Mouse (Mus musculus): Measurements from ENCODE around the gene Aldh3b2. TPM values are rescaled to one million over a fixed set of nuclear protein-coding genes. Genes with fewer than 3 reads are reported as not detected.

The Aldh3b2 gene
- polyA plus RNA-seq, 1 experiment from 2014 or later = 25.3 TPM

DNA sequence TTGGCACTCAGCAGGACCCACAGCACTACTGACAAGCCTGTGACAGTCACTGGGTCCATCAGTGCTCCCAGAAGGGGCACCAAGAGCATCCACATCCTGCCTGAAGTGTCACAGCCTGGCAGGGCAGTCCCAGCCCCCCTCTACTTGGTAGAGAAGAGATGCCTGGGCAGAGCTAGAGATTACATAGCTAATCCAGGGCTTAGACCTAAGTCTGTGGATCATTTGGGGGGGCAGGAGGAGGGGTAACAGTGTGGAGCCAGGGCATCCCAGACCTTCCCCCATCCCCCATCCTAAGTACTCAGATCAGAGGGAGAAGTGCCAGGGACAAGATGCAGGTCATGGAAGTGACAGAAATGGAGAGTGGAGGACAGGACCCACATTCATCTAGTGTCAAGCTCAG, 42.7 kb downstream of the Aldh3b2 start:
- H3K4me1 ChIP-seq = peaks cover 23% of the 10 kb centered on the region

DNA sequence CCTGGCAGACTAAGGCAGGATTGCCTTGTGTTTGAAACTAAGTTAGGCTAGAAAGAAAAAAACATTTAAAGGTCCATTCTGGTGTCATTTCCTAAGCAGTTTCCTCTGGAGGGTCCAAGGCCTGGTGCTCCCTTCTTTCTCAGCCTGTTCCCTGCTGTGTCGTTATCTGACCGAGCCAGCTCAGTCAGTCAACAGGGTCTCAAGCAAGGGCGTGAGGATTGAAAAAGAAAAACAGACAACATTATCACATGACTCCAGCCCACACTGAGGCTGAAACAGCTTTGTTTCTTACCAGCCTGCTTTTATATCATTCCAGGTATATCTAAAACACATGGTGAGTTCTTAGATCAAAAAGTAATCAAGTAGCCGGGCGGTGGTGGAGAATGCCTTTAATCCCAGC, 43.5 kb downstream of the Aldh3b2 start:
- Histone ChIP-seq H3K36me3 (no peaks in the 10 kb centered on the region; the same call in 1 of the 2 replicates), H3K27me3 (no peaks in the 10 kb centered on the region), H3K9ac (no peak overlapping the region), H3K9me3 (replicated peaks) (no peaks in the 10 kb centered on the region), H3K4me1 (peaks cover 23% of the 10 kb centered on the region), H3K27ac (replicated peaks) (no peak overlapping the region), H3K4me3 (replicated peaks) (no peak overlapping the region), H3K4me2 (replicated peaks) (no peak overlapping the region)
- WGBS = 43% methylated on average over 5 of the region's 5 CpGs
- ATAC-seq (ENCODE audit: insufficient number of reproducible peaks, low FRiP score, low TSS enrichment, low read depth) = no peak

More for the DNA sequence above, 42.7 kb downstream of the Aldh3b2 start:
- peaks cover 7% of the 10 kb centered on the region; the same call in 1 of the 2 replicates for H3K36me3 ChIP-seq
- no peak overlapping the region for H3K9ac ChIP-seq
- H3K9me3 ChIP-seq (replicated peaks) = no peaks in the 10 kb centered on the region
- H3K4me3 ChIP-seq (replicated peaks) = no peak overlapping the region
- no peak for ATAC-seq (ENCODE audit: insufficient number of reproducible peaks, low FRiP score, low TSS enrichment, low read depth)
- no peak overlapping the region for H3K4me2 ChIP-seq (replicated peaks)
- H3K27ac ChIP-seq (replicated peaks) = no peak overlapping the region
- no peaks in the 10 kb centered on the region for H3K27me3 ChIP-seq

DNA sequence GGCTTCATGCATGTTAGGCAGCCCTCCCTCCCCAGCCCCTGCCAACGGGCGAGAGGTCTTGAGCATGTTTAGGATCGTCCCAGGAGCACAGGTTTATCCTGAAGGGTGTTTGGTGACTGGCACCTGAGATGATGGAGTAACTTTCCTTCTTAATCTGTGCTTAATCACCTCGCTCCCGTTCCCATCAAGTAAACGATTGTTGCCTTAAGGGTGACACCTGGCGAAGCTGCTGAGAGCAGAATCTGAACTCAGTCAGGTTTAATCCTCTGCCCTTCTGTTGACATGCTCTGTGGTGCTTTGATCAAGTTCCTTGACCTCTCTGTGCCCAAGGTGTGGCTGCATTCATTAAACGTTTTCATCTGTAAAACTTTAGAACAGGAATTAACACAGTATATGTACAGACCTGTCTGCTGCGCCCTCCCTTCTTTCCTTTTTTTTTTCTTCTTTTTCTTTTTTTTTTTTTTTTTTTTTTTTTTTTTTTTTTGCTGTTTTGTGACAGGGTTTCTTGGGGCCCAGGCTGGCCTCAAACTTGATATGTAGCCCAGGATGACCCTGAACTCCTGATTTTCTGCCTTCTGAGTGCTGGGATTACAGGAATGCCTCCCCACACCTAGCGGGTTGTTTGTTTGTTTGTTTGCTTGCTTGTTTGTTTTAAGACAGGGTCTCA, 45.9 kb downstream of the Aldh3b2 start:
- no peak overlapping the region for H3K9ac ChIP-seq
- ATAC-seq (ENCODE audit: insufficient number of reproducible peaks, low FRiP score, low TSS enrichment, low read depth) = no peak
- H3K27me3 ChIP-seq = no peaks in the 10 kb centered on the region
- H3K4me3 ChIP-seq (replicated peaks) = no peak overlapping the region
- H3K4me1 ChIP-seq = peaks cover 9% of the 10 kb centered on the region; the same call in 1 of the 2 replicates
- no peaks in the 10 kb centered on the region for H3K36me3 ChIP-seq
- WGBS = 53% methylated on average over 10 of the region's 10 CpGs
- no peak overlapping the region for H3K27ac ChIP-seq (replicated peaks)
- no peaks in the 10 kb centered on the region for H3K9me3 ChIP-seq (replicated peaks)
- no peak overlapping the region for H3K4me2 ChIP-seq (replicated peaks)

DNA sequence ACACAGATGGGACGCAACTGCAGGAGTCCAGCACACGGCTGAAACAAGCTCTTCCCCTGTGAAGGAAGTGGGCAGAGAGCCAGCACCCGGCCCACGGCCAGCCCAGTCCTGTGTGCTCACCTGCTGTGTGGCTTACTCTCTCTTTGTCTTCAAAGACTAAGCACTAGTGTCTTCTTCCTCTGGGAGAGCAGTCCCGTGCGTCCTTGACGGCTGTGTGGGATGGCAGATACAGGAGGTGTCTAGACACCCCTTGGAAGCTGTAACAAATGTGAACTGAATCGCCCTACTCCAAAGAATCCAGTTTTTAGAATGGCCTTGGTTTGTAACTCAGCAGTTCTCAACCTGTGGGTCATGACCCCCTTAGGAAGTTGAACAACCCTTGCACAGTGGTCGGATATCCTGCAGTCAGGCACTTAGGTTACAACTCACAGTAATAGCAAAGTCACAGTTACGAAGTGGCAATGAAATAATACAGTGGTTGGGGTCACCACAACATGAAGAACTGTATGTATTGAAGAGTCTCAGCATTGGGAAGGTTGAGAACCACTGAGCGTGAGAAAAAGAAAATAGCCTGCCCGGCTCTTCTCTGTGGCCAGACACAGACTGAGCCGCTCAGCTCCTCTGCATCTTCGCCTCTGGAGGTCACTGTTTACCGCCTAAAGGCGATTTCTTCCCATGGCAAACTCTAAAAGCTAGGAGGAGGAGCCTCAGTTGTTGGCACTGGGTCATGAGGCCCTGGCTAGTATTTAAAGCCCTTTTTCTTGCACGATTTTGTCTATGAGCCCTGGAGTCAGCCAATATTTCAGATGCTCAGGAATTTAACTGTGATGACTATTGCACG, 46.8 kb downstream of the Aldh3b2 start:
- no peaks in the 10 kb centered on the region for H3K27me3 ChIP-seq
- peak; percentile 83 for ATAC-seq (ENCODE audit: insufficient number of reproducible peaks, low FRiP score, low TSS enrichment, low read depth)
- peaks cover 7% of the 10 kb centered on the region; the same call in 1 of the 2 replicates for H3K4me1 ChIP-seq
- no peaks in the 10 kb centered on the region for H3K9me3 ChIP-seq (replicated peaks)
- H3K27ac ChIP-seq (replicated peaks) = peak overlapping the region; percentile 45; the same call in 1 of the 2 replicates
- H3K36me3 ChIP-seq = no peaks in the 10 kb centered on the region
- no peak overlapping the region for H3K4me3 ChIP-seq (replicated peaks)
- WGBS = 24% methylated on average over 18 of the region's 18 CpGs
- no peak overlapping the region for H3K4me2 ChIP-seq (replicated peaks)
- no peak overlapping the region for H3K9ac ChIP-seq

DNA sequence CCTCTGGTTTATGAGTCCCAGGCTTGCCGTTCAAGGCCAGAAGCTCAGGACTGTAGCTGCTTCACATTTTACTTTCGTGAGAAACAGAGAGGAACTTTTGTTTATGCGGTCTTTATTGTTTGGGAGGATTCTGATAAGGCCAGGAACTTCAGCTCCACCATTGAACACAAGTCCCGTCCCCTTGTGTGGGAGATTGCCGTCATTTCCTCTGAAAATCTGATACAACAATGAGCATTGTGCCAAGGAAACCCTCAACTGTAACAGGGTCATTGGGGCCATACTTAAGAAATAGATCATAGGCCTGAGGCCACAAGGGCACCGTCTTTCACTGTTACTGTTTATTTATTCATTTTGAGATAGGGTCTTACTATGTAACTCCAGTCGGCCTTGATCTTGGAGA, 51.1 kb downstream of the Aldh3b2 start:
- no peak overlapping the region for H3K27ac ChIP-seq (replicated peaks)
- no peaks in the 10 kb centered on the region for H3K36me3 ChIP-seq
- H3K4me3 ChIP-seq (replicated peaks) = no peak overlapping the region
- H3K27me3 ChIP-seq = no peaks in the 10 kb centered on the region
- H3K4me2 ChIP-seq (replicated peaks) = no peak overlapping the region
- no peak for ATAC-seq (ENCODE audit: insufficient number of reproducible peaks, low FRiP score, low TSS enrichment, low read depth)
- H3K9ac ChIP-seq = no peak overlapping the region
- H3K4me1 ChIP-seq = peaks cover 7% of the 10 kb centered on the region; the same call in 1 of the 2 replicates
- no peaks in the 10 kb centered on the region for H3K9me3 ChIP-seq (replicated peaks)
- WGBS = 72% methylated on average over 7 of the region's 7 CpGs

DNA sequence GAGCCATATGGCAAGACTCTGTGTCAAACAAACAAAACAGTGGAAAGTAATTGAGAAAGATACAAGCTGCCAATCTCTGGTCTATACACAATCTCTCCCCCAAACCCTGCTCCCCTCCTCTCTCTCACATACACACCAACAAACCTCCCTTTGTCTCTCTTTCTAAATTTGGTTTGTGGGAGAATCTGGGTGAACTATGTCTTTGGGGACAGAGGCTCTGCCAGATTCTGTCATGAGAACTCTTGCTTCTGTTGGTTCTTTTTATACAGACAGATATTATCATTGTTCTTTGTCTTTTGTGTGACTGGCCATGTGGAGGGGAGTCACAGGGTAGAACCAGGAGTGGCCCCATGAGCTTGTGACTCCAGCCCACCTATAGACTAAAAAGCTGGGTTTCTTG, 55.4 kb downstream of the Aldh3b2 start:
- no peaks in the 10 kb centered on the region for H3K27me3 ChIP-seq
- no peak overlapping the region for H3K4me3 ChIP-seq (replicated peaks)
- H3K27ac ChIP-seq (replicated peaks) = no peak overlapping the region
- no peaks in the 10 kb centered on the region for H3K36me3 ChIP-seq
- no peak overlapping the region for H3K4me2 ChIP-seq (replicated peaks)
- no peaks in the 10 kb centered on the region for H3K9me3 ChIP-seq (replicated peaks)
- ATAC-seq (ENCODE audit: insufficient number of reproducible peaks, low FRiP score, low TSS enrichment, low read depth) = no peak
- H3K4me1 ChIP-seq = no peaks in the 10 kb centered on the region
- H3K9ac ChIP-seq = no peak overlapping the region

Other genes starting within 250 kb of the Aldh3b2 start
- gene Kmt5b, start 204.9 kb upstream of the Aldh3b2 start, polyA plus RNA-seq (2015; fragmentation: Nextera tagmentation; extraction: Ambion mirVana) = 24.7 and 29.3 TPM in 2 replicates
- gene Chka, start 120.6 kb upstream of the Aldh3b2 start, polyA plus RNA-seq (2015; fragmentation: Nextera tagmentation; extraction: Ambion mirVana) = 38.2 and 44.3 TPM in 2 replicates
- 57.5 and 64.3 TPM in 2 replicates for gene Tcirg1, start 65.2 kb upstream of the Aldh3b2 start, polyA plus RNA-seq (2015; fragmentation: Nextera tagmentation; extraction: Ambion mirVana)
- 255 and 269 TPM in 2 replicates for gene Ndufs8, start 59.6 kb upstream of the Aldh3b2 start, polyA plus RNA-seq (2015; fragmentation: Nextera tagmentation; extraction: Ambion mirVana)
- 4.8 and 4.9 TPM in 2 replicates for gene Aldh3b1, start 42.5 kb upstream of the Aldh3b2 start, polyA plus RNA-seq (2015; fragmentation: Nextera tagmentation; extraction: Ambion mirVana)
- gene Unc93b1, start 37.1 kb upstream of the Aldh3b2 start, polyA plus RNA-seq (2015; fragmentation: Nextera tagmentation; extraction: Ambion mirVana) = 27.7 and 30.0 TPM in 2 replicates
- 2.8 and 3.2 TPM in 2 replicates for gene Aldh3b3, start 13.7 kb upstream of the Aldh3b2 start, polyA plus RNA-seq (2015; fragmentation: Nextera tagmentation; extraction: Ambion mirVana)
- gene Acy3, start 14.2 kb downstream of the Aldh3b2 start, polyA plus RNA-seq (2015; fragmentation: Nextera tagmentation; extraction: Ambion mirVana) = 5.5 and 6.0 TPM in 2 replicates
- not detected in 2 replicates for gene Tbx10, start 20.4 kb downstream of the Aldh3b2 start, polyA plus RNA-seq (2015; fragmentation: Nextera tagmentation; extraction: Ambion mirVana)
- 31.0 and 35.8 TPM in 2 replicates for gene Nudt8, start 28.3 kb downstream of the Aldh3b2 start, polyA plus RNA-seq (2015; fragmentation: Nextera tagmentation; extraction: Ambion mirVana)
- 3.9 and 4.7 TPM in 2 replicates for gene Gm49405, start 28.3 kb downstream of the Aldh3b2 start, polyA plus RNA-seq (2015; fragmentation: Nextera tagmentation; extraction: Ambion mirVana)
- 5.4 and 5.6 TPM in 2 replicates for gene Doc2g, start 31.0 kb downstream of the Aldh3b2 start, polyA plus RNA-seq (2015; fragmentation: Nextera tagmentation; extraction: Ambion mirVana)
- 190 and 202 TPM in 2 replicates for gene Ndufv1, start 40.5 kb downstream of the Aldh3b2 start, polyA plus RNA-seq (2015; fragmentation: Nextera tagmentation; extraction: Ambion mirVana)
- gene Gstp1, start 65.7 kb downstream of the Aldh3b2 start, polyA plus RNA-seq (2015; fragmentation: Nextera tagmentation; extraction: Ambion mirVana) = 511 and 558 TPM in 2 replicates
- gene Gstp2, start 73.7 kb downstream of the Aldh3b2 start, polyA plus RNA-seq (2015; fragmentation: Nextera tagmentation; extraction: Ambion mirVana) = 3.4 and 3.7 TPM in 2 replicates
- 0.41 and 0.77 TPM in 2 replicates for gene Gstp3, start 87.2 kb downstream of the Aldh3b2 start, polyA plus RNA-seq (2015; fragmentation: Nextera tagmentation; extraction: Ambion mirVana)
- gene Cabp2, start 109.2 kb downstream of the Aldh3b2 start, polyA plus RNA-seq (2015; fragmentation: Nextera tagmentation; extraction: Ambion mirVana) = not detected in 2 replicates
- 84.6 and 92.8 TPM in 2 replicates for gene Cdk2ap2, start 124.9 kb downstream of the Aldh3b2 start, polyA plus RNA-seq (2015; fragmentation: Nextera tagmentation; extraction: Ambion mirVana)
- 9.7 and 10.8 TPM in 2 replicates for gene Pitpnm1, start 127.7 kb downstream of the Aldh3b2 start, polyA plus RNA-seq (2015; fragmentation: Nextera tagmentation; extraction: Ambion mirVana)
- 98.5 and 100 TPM in 2 replicates for gene Aip, start 153.5 kb downstream of the Aldh3b2 start, polyA plus RNA-seq (2015; fragmentation: Nextera tagmentation; extraction: Ambion mirVana)
- gene Gpr152, start 167.5 kb downstream of the Aldh3b2 start, polyA plus RNA-seq (2015; fragmentation: Nextera tagmentation; extraction: Ambion mirVana) = not detected in 2 replicates
- 0.31 and 0.37 TPM in 2 replicates for gene Cabp4, start 171.7 kb downstream of the Aldh3b2 start, polyA plus RNA-seq (2015; fragmentation: Nextera tagmentation; extraction: Ambion mirVana)
- gene Coro1b, start 176.3 kb downstream of the Aldh3b2 start, polyA plus RNA-seq (2015; fragmentation: Nextera tagmentation; extraction: Ambion mirVana) = 159 and 178 TPM in 2 replicates
- 4.8 and 6.2 TPM in 2 replicates for gene Ptprcap, start 181.3 kb downstream of the Aldh3b2 start, polyA plus RNA-seq (2015; fragmentation: Nextera tagmentation; extraction: Ambion mirVana)
- 66.2 and 70.4 TPM in 2 replicates for gene Rps6kb2, start 191.0 kb downstream of the Aldh3b2 start, polyA plus RNA-seq (2015; fragmentation: Nextera tagmentation; extraction: Ambion mirVana)
- 3.4 and 5.4 TPM in 2 replicates for gene Carns1, start 203.2 kb downstream of the Aldh3b2 start, polyA plus RNA-seq (2015; fragmentation: Nextera tagmentation; extraction: Ambion mirVana)
- gene Tbc1d10c, start 219.0 kb downstream of the Aldh3b2 start, polyA plus RNA-seq (2015; fragmentation: Nextera tagmentation; extraction: Ambion mirVana) = 3.6 and 5.1 TPM in 2 replicates
- gene Ppp1ca, start 219.7 kb downstream of the Aldh3b2 start, polyA plus RNA-seq (2015; fragmentation: Nextera tagmentation; extraction: Ambion mirVana) = 745 and 794 TPM in 2 replicates
- 33.6 and 35.0 TPM in 2 replicates for gene Rad9a, start 229.3 kb downstream of the Aldh3b2 start, polyA plus RNA-seq (2015; fragmentation: Nextera tagmentation; extraction: Ambion mirVana)
- gene Clcf1, start 241.9 kb downstream of the Aldh3b2 start, polyA plus RNA-seq (2015; fragmentation: Nextera tagmentation; extraction: Ambion mirVana) = 10.1 and 10.2 TPM in 2 replicates
- not detected in 2 replicates for gene AC109138.7, start 242.0 kb downstream of the Aldh3b2 start, polyA plus RNA-seq (2015; fragmentation: Nextera tagmentation; extraction: Ambion mirVana)

Measured in embryonic facial prominence, embryonic 15.5 days (tissue).